Mouse (Mus musculus) heart, embryonic 14.5 days (tissue): ENCODE results near the gene A430089I19Rik. TPM values are rescaled to one million over a fixed set of nuclear protein-coding genes. Genes with fewer than 3 reads are reported as not detected.
"Not testable (repeated sequence)": the region's sequence is repeated elsewhere in the genome, so short reads cannot be mapped to it uniquely, and the experiment has no call there.

Source experiments
- ATAC-seq: fragments of 200-750 bp; cut with Nextera tagmentation; 2 replicates; pipeline ENCODE4 v1.8.0; 2017; ENCODE audit warnings: low read depth, moderate TSS enrichment; ENCODE audit not compliant: insufficient number of reproducible peaks, insufficient read depth, low FRiP score
- H3K27ac ChIP-seq, 2 experiments: fragments of 200-500 bp in 1 of 2; fragments of 300-500 bp in 1 of 2; sonication (generic) in 1 of 2; replicated peaks in 1 of 2; 2 replicates each; pipeline ENCODE4 v1.5.1; 2012 to 2014; ENCODE audit warnings: low read depth in 2 of 2, low read length in 2 of 2, control low read depth in 1 of 2, mild to moderate bottlenecking in 1 of 2, mixed read lengths in 1 of 2; ENCODE audit not compliant: control insufficient read depth in 1 of 2, insufficient read depth in 1 of 2
- H3K27me3 ChIP-seq: fragments of 300-500 bp; sonication (generic); 2 replicates; pipeline ENCODE4 v1.6.1; 2014; ENCODE audit warnings: mild to moderate bottlenecking, low read length, control low read depth; ENCODE audit not compliant: control insufficient read depth, insufficient read depth
- H3K36me3 ChIP-seq: fragments of 300-500 bp; sonication (generic); 2 replicates; pipeline ENCODE4 v1.6.1; 2014; ENCODE audit warnings: mild to moderate bottlenecking, control low read depth, low read length, mixed read lengths; ENCODE audit not compliant: control insufficient read depth, insufficient read depth
- H3K4me1 ChIP-seq, 2 experiments: fragments of 200-500 bp in 1 of 2; fragments of 300-500 bp in 1 of 2; sonication (generic) in 1 of 2; 2 replicates each; pipeline ENCODE4 v1.6.1; 2012 to 2014; ENCODE audit warnings: low read length in 2 of 2, control low read depth in 1 of 2, mixed read lengths in 1 of 2; ENCODE audit not compliant: control insufficient read depth in 2 of 2, insufficient read depth in 2 of 2
- H3K4me2 ChIP-seq: fragments of 300-500 bp; sonication (generic); 2 replicates; pipeline ENCODE4 v1.6.1; 2014; ENCODE audit warnings: mild to moderate bottlenecking, low read length
- H3K4me3 ChIP-seq, 2 experiments: fragments of 200-500 bp in 1 of 2; fragments of 300-500 bp in 1 of 2; sonication (generic) in 1 of 2; 2 replicates each; pipeline ENCODE4 v1.5.1; 2012 to 2014; ENCODE audit warnings: low read length in 2 of 2, mild to moderate bottlenecking in 2 of 2, control low read depth in 1 of 2, low read depth in 1 of 2, moderate library complexity in 1 of 2; ENCODE audit not compliant: control insufficient read depth in 1 of 2, insufficient read depth in 1 of 2
- H3K9ac ChIP-seq: fragments of 300-500 bp; sonication (generic); 2 replicates; pipeline ENCODE4 v1.6.1; 2014; ENCODE audit warnings: mild to moderate bottlenecking, low read length
- H3K9me3 ChIP-seq: fragments of 300-500 bp; sonication (generic); 2 replicates; pipeline ENCODE4 v1.6.1; 2016; ENCODE audit warnings: low read length, control low read depth; ENCODE audit not compliant: control insufficient read depth
- WGBS: fragments of 180-500 bp; shearing (Covaris S2); extraction: QIAGEN DNeasy Blood & Tissue Kit; methylation state at CpG from one replicate; pipeline ENCODE4 v1.1.7; 2014; 5-methylcytosine and 5-hydroxymethylcytosine counted together
- polyA plus RNA-seq: library from polyadenylated mRNA; unstranded; fragments of >200 nt; fragmentation: Nextera tagmentation; extraction: Ambion mirVana; gene quantifications from 2 replicates; pipeline ENCODE4 v1.2.1, GENCODE M21; 2014

Gene A430089I19Rik
- not detected in 2 replicates for polyA plus RNA-seq

GRCm38 (mm10) chr5:94306696-94307095 is at the start of gene A430089I19Rik:
A430089I19Rik (minus strand) TSS chr5:94306796.
- H3K4me2 ChIP-seq, H3K9ac ChIP-seq, H3K9me3 ChIP-seq, H3K27ac ChIP-seq, H3K27me3 ChIP-seq, H3K36me3 ChIP-seq, H3K4me1 ChIP-seq, ATAC-seq, H3K4me3 ChIP-seq: not testable (repeated sequence)
- 85% methylated on average over 1 of the region's 1 CpGs for WGBS

GRCm38 (mm10) chr5:94339449-94339848 is 32.9 kb upstream of the A430089I19Rik start, which contains the start of gene AA792892:
AA792892 (plus strand) TSS chr5:94339749.
- H3K9me3 ChIP-seq, H3K36me3 ChIP-seq, H3K4me3 ChIP-seq, H3K9ac ChIP-seq, ATAC-seq, H3K4me2 ChIP-seq, H3K4me1 ChIP-seq, H3K27ac ChIP-seq, H3K27me3 ChIP-seq: not testable (repeated sequence)
- WGBS: no CpG with 5 or more reads among the region's 2 CpGs

- H3K9me3 ChIP-seq, H3K27ac ChIP-seq, H3K4me2 ChIP-seq, H3K9ac ChIP-seq, ATAC-seq, H3K27me3 ChIP-seq, H3K4me3 ChIP-seq, H3K4me1 ChIP-seq, H3K36me3 ChIP-seq: not testable (repeated sequence)
- WGBS: no CpG with 5 or more reads among the region's 2 CpGs
Measured at GRCm38 (mm10) chr5:94314135-94314534, 7.5 kb upstream of the A430089I19Rik start, which contains the start of gene Gm6502. Gm6502 (plus strand) TSS chr5:94314435.

Other genes with a start within 250 kb of the A430089I19Rik start
- not detected in 2 replicates for gene BC061212, start 236.3 kb downstream of the A430089I19Rik start, polyA plus RNA-seq
- gene Gm6351, start 230.4 kb downstream of the A430089I19Rik start, polyA plus RNA-seq: not detected in 2 replicates
- not detected in 2 replicates for gene Gm3106, start 88.8 kb downstream of the A430089I19Rik start, polyA plus RNA-seq
- gene Gm6502, start 7.6 kb upstream of the A430089I19Rik start, polyA plus RNA-seq: not detected in 2 replicates
- gene AA792892, start 33.0 kb upstream of the A430089I19Rik start, polyA plus RNA-seq: not detected in 2 replicates
- gene Gm7682, start 139.0 kb upstream of the A430089I19Rik start, polyA plus RNA-seq: not detected in 2 replicates
- not detected in 2 replicates for gene Gm3139, start 219.5 kb upstream of the A430089I19Rik start, polyA plus RNA-seq